Mouse (Mus musculus) brain, embryonic 14.5 days (tissue): ENCODE data around the gene Kcnn1. TPM values are rescaled to one million over a fixed set of nuclear protein-coding genes. Genes with fewer than 3 reads are reported as not detected.
"Not testable (repeated sequence)": the region's sequence is repeated elsewhere in the genome, so short reads cannot be mapped to it uniquely, and the experiment has no call there.

Experiments used
- DNase-seq: peaks from one replicate; pipeline ENCODE4 v3.0.0-alpha.2; 2011; ENCODE audit warnings: low read depth
- CTCF ChIP-seq: fragments of 200-500 bp; IDR thresholded peaks from 2 replicates; pipeline ENCODE4 v1.5.1; 2012; ENCODE audit warnings: inconsistent platforms, mild to moderate bottlenecking, moderate library complexity, borderline replicate concordance; ENCODE audit not compliant: insufficient read depth, insufficient read length; ENCODE audit errors: extremely low read depth
- POLR2A ChIP-seq: fragments of 200-500 bp; IDR thresholded peaks from 2 replicates; pipeline ENCODE4 v1.6.1; 2012; ENCODE audit warnings: mild to moderate bottlenecking, inconsistent platforms, borderline replicate concordance; ENCODE audit not compliant: poor library complexity, insufficient read depth, insufficient read length, severe bottlenecking; ENCODE audit errors: extremely low read depth
- polyA plus RNA-seq: library from polyadenylated mRNA; depleted of rRNA; stranded (reverse); fragments of >200 nt; gene quantifications from 2 replicates; pipeline ENCODE4 v1.2.3, GENCODE M21; 2012

Gene Kcnn1
- polyA plus RNA-seq, 1 experiment = 38.4 TPM

- TF ChIP-seq POLR2A (no peak), CTCF (no peak)
- no peak for DNase-seq
These were observed 29.0 kb downstream of the Kcnn1 start for GRCm38 (mm10) chr8:70834071-70834470.

GRCm38 (mm10) chr8:70833520-70833919 lies 29.5 kb downstream of the Kcnn1 start:
- no peak for TF ChIP-seq CTCF
- TF ChIP-seq POLR2A = no peak
- DNase-seq = no peak

- no peak for DNase-seq
- TF ChIP-seq POLR2A (no peak), CTCF (no peak)
These were observed 30.0 kb downstream of the Kcnn1 start for GRCm38 (mm10) chr8:70833018-70833482.

- no peak for TF ChIP-seq POLR2A
- TF ChIP-seq CTCF = no peak
- DNase-seq = no peak
These were observed 30.7 kb downstream of the Kcnn1 start for GRCm38 (mm10) chr8:70832371-70832770.

- TF ChIP-seq POLR2A (no peak), CTCF (no peak)
- no peak for DNase-seq
These were observed 31.5 kb downstream of the Kcnn1 start for GRCm38 (mm10) chr8:70831517-70831916.

- DNase-seq = no peak
- TF ChIP-seq CTCF (no peak), POLR2A (no peak)
These were observed 35.3 kb downstream of the Kcnn1 start for GRCm38 (mm10) chr8:70827796-70828195.

- no peak for DNase-seq
These were observed 36.0 kb downstream of the Kcnn1 start for GRCm38 (mm10) chr8:70827010-70827409.

GRCm38 (mm10) chr8:70825816-70826215 lies 37.2 kb downstream of the Kcnn1 start:
- DNase-seq = no peak
- TF ChIP-seq POLR2A (no peak), CTCF (no peak)

More at GRCm38 (mm10) chr8:70827010-70827409, 36.0 kb downstream of the Kcnn1 start:
- TF ChIP-seq CTCF (no peak; the same call in 1 of the 2 replicates), POLR2A (no peak)

- DNase-seq = no peak
- TF ChIP-seq POLR2A = no peak
- no peak for TF ChIP-seq CTCF
These were observed 39.3 kb downstream of the Kcnn1 start for GRCm38 (mm10) chr8:70823802-70824201.

GRCm38 (mm10) chr8:70822594-70822993 lies 40.5 kb downstream of the Kcnn1 start:
- DNase-seq = not testable (repeated sequence)

- DNase-seq = no peak
- TF ChIP-seq CTCF (no peak), POLR2A (no peak)
These were observed 41.1 kb downstream of the Kcnn1 start for GRCm38 (mm10) chr8:70821992-70822391.

- TF ChIP-seq CTCF = peak; percentile 98
- no peak for TF ChIP-seq POLR2A
- peak; percentile 70 for DNase-seq
These were observed 41.6 kb downstream of the Kcnn1 start for GRCm38 (mm10) chr8:70821399-70821962.

GRCm38 (mm10) chr8:70820101-70820935 lies 42.7 kb downstream of the Kcnn1 start:
- peak; percentile 74 for DNase-seq

More at GRCm38 (mm10) chr8:70820101-70820935, 42.7 kb downstream of the Kcnn1 start:
- TF ChIP-seq POLR2A = no peak
- no peak for TF ChIP-seq CTCF
